Mouse (Mus musculus): ENCODE measurements around the gene Arhgef3. TPM values are rescaled to one million over a fixed set of nuclear protein-coding genes. Genes with fewer than 3 reads are reported as not detected.
A peak's percentile ranks its signal among the peaks of the same experiment; 100 is the strongest.

Gene Arhgef3
- total RNA-seq (2021) = 10 to 100 TPM in 1 of 2 experiments, 1 to 10 TPM in 1; 8.5 to 20.0 TPM
- long read RNA-seq, experiment 1, partial matches to known transcripts = 1 of 11 reads
- long read RNA-seq, experiment 1, other reads (novel, unspliced or antisense) = 6 of 11 reads
- long read RNA-seq, experiment 2, transcript Arhgef3-202 (10 exons, 3,618 nt) = major isoform, 17 of 31 reads
- long read RNA-seq, experiment 2, transcript Arhgef3-201 (11 exons, 3,585 nt) = minor isoform, 7 of 31 reads
- long read RNA-seq, experiment 2, partial matches to known transcripts = 7 of 31 reads
- long read RNA-seq, experiment 2, other reads (novel, unspliced or antisense) = 0 of 31 reads

GRCm38 (mm10) chr14:27114362-27115274, at the start of gene Arhgef3:
Arhgef3 (plus strand) TSS chr14:27114899.
- Histone ChIP-seq H3K4me3 (peak within 1 kb of the TSS; percentile 86), H3K27ac (peak within 1 kb of the TSS; percentile 85)
- peak; percentile 86 for DNase-seq
- peak; percentile 27; the same call in 1 of the 2 replicates for TF ChIP-seq CTCF (IDR thresholded peaks at IDR 0.05)
- intact Hi-C loops (cut with DNase I) = loop anchor here (10.0 kb wide), 1 partner anchor 300 kb away; no protein-coding TSS in a partner anchor

DNA sequence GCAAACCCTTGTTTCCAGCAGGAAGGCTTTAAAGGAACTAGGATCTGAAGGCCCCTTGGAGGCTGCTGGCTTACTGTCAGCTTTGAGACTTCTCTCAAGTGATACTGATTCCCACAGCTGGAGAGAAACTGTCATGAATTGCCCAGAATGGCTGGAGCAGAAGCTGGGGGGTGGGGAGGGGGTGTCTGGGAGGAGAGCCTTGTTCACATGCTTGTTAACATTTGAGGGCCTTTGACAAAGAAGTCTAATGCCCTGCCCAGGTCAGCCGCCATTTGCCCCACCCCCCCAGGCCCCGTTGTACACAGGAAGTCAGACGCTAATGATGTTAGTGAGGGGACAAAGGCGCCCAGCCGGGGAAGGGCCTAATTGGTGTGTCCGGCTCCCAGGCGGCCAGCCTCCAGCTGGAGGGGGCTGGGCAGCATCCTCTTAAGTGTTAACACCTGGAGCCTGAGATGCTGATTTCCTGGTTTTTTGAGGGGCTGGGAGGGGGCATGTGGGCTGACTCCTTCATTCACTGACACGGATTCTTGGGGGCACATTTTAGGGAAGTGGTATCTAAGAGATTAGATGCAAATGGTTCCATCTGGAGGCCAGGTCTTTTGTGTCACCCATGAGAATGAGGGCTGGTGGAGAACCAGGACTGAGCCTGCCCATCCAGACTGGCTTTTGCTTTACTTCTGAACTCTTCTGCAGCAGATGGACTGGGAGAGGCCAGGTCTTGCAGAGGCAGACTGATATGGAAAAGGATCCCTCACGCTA, 48.3 kb upstream of the Arhgef3 start:
- Histone ChIP-seq H3K4me3 (no peak overlapping the region), H3K27ac (peak overlapping the region; percentile 73)
- intact Hi-C loops (cut with DNase I) = no loop called here
- TF ChIP-seq CTCF (IDR thresholded peaks at IDR 0.05) = no peak
- DNase-seq = peak; percentile 49

GRCm38 (mm10) chr14:27067866-27068271, 46.8 kb upstream of the Arhgef3 start:
- Histone ChIP-seq H3K27ac (peak overlapping the region; percentile 73), H3K4me3 (0 out of 2 replicates have a peak overlapping the region, but pooled peaks have one; percentile 4)
- DNase-seq = no peak
- no peak for TF ChIP-seq CTCF (IDR thresholded peaks at IDR 0.05)
- intact Hi-C loops (cut with DNase I) = no loop called here

GRCm38 (mm10) chr14:27069434-27070097, 45.1 kb upstream of the Arhgef3 start:
- Histone ChIP-seq H3K4me3 (no peak overlapping the region), H3K27ac (peak overlapping the region; percentile 62)
- no peak for DNase-seq
- no peak for TF ChIP-seq CTCF (IDR thresholded peaks at IDR 0.05)
- intact Hi-C loops (cut with DNase I) = no loop called here

GRCm38 (mm10) chr14:27070128-27070527, 44.6 kb upstream of the Arhgef3 start:
- no peak for TF ChIP-seq CTCF (IDR thresholded peaks at IDR 0.05)
- DNase-seq = no peak
- Histone ChIP-seq H3K27ac (peak overlapping the region; percentile 62), H3K4me3 (no peak overlapping the region)
- intact Hi-C loops (cut with DNase I) = no loop called here

GRCm38 (mm10) chr14:27070758-27071157, 43.9 kb upstream of the Arhgef3 start:
- no peak for TF ChIP-seq CTCF (IDR thresholded peaks at IDR 0.05)
- no peak for DNase-seq
- no peak overlapping the region for H3K4me3 ChIP-seq
- H3K27ac ChIP-seq = no peak overlapping the region; the same call in 1 of the 2 replicates
- intact Hi-C loops (cut with DNase I) = no loop called here

DNA sequence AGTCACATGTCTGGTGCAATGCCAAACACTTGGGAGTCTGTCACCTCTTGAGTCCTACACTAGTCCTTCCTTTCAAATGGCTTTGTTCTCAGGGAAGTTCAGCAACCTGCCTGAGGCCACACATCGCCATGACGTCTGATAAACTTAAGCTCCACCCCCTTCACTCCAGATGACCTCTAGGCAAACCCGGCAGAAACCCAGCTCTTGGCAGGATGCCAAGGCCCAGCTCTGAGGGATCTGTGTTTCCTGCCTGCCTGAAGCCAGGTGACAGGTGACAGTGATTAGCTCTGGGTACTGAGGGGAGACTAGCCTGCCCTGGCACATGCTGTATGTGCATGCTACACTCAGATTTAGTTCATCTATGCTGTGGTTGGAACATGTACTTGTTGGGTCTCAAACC, 42.7 kb upstream of the Arhgef3 start:
- Histone ChIP-seq H3K27ac (no peak overlapping the region), H3K4me3 (no peak overlapping the region)
- no peak for TF ChIP-seq CTCF (IDR thresholded peaks at IDR 0.05)
- DNase-seq = peak; percentile 36
- intact Hi-C loops (cut with DNase I) = no loop called here

DNA sequence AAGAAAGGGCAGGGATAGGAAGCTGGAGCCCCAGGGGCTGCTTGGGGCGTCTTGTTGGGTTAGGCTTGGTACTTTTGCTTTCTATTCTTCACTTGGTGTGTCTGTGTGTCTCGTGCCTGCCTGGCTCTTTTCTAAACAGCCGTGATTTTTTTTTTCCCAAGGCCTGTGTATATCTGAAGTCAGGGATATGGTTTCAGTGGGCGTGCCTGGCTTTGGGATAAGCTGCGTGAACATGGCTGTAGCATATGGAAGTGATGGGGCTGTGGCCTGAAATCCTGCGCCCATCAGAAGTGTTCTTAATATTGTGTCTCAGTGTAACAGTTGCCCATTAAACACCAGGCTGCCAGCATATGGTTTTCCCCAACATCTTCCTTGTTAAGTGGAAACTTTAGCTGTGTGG, 39.6 kb upstream of the Arhgef3 start:
- intact Hi-C loops (cut with DNase I) = no loop called here
- no peak for TF ChIP-seq CTCF (IDR thresholded peaks at IDR 0.05)
- DNase-seq = no peak
- peak overlapping the region; percentile 51; the same call in 1 of the 2 replicates for H3K27ac ChIP-seq
- H3K4me3 ChIP-seq = no peak overlapping the region

GRCm38 (mm10) chr14:27075909-27076521, 38.7 kb upstream of the Arhgef3 start:
- intact Hi-C loops (cut with DNase I) = no loop called here
- peak overlapping the region; percentile 50 for H3K27ac ChIP-seq

DNA sequence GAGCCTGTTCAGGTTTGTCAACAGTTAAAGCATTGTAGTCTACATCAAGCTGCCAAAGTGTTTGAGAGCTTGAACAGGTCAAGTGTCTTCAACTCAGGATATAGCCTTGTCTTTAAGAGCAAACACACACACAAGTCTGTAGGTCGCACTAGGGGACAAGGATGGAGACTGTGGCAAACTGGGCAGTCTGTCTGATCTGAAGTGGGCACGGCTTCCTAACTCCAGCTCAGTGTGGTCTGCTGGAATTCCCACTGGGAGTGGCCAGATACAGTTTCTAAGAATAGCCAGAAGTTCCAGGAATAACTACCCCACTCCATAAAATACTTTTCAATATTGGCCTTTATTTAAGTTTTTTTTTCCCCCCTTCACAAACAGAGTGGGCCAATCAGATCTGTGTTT, 38.2 kb upstream of the Arhgef3 start:
- intact Hi-C loops (cut with DNase I) = no loop called here
- TF ChIP-seq CTCF (IDR thresholded peaks at IDR 0.05) = no peak
- DNase-seq = no peak
- H3K27ac ChIP-seq = peak overlapping the region; percentile 50
- H3K4me3 ChIP-seq = no peak overlapping the region

More at GRCm38 (mm10) chr14:27075909-27076521, 38.7 kb upstream of the Arhgef3 start:
- no peak for TF ChIP-seq CTCF (IDR thresholded peaks at IDR 0.05)
- no peak for DNase-seq
- no peak overlapping the region for H3K4me3 ChIP-seq

- no peak for TF ChIP-seq CTCF (IDR thresholded peaks at IDR 0.05)
- peak overlapping the region; percentile 5; the same call in 1 of the 2 replicates for H3K27ac ChIP-seq
- intact Hi-C loops (cut with DNase I) = no loop called here
These were observed 33.0 kb upstream of the Arhgef3 start for GRCm38 (mm10) chr14:27081536-27082275.

More at GRCm38 (mm10) chr14:27081536-27082275, 33.0 kb upstream of the Arhgef3 start:
- DNase-seq = no peak
- no peak overlapping the region for H3K4me3 ChIP-seq
